Mouse (Mus musculus): ENCODE measurements around the gene Zfp65. TPM values are rescaled to one million over a fixed set of nuclear protein-coding genes. Genes with fewer than 3 reads are reported as not detected.
A peak's percentile ranks its signal among the peaks of the same experiment; 100 is the strongest.
"Not testable (repeated sequence)": the region's sequence is repeated elsewhere in the genome, so short reads cannot be mapped to it uniquely, and the experiment has no call there.

Zfp65 gene
- 4.3 and 5.6 TPM in 2 replicates for polyA plus RNA-seq (2014; fragmentation: Nextera tagmentation; extraction: Ambion mirVana)

- peak; percentile 86 for ATAC-seq (ENCODE audit: low FRiP score, low TSS enrichment)
- H3K36me3 ChIP-seq (ENCODE audit: control insufficient read depth, insufficient read depth, low read length), result no peaks in the 10 kb centered on the region
- peak within 1 kb of the TSS; percentile 54 for H3K4me3 ChIP-seq (ENCODE audit: low read length)
- H3K4me2 ChIP-seq (replicated peaks; ENCODE audit: low read depth, low read length), result peak within 1 kb of the TSS; percentile 53
- H3K4me1 ChIP-seq (ENCODE audit: control insufficient read depth, insufficient read depth, low read length), result no peaks in the 10 kb centered on the region
- peak within 1 kb of the TSS; percentile 71 for H3K9ac ChIP-seq (ENCODE audit: low read depth, low read length)
- WGBS, result 2% methylated on average over 16 of the region's 21 CpGs
- H3K27ac ChIP-seq (ENCODE audit: low read depth, low read length), result peak within 1 kb of the TSS; percentile 18; the same call in 1 of the 2 replicates
- H3K27me3 ChIP-seq (ENCODE audit: control insufficient read depth, insufficient read depth, low read length), result no peaks in the 10 kb centered on the region
- H3K9me3 ChIP-seq (ENCODE audit: control insufficient read depth, low read length), result no peaks in the 10 kb centered on the region
Measured at GRCm38 (mm10) chr13:67728641-67729318, at the start of gene Zfp65. TSS of gene Zfp65 (minus strand) at chr13:67729173.

GRCm38 (mm10) chr13:67763031-67763768, 34.2 kb upstream of the Zfp65 start:
- 83% methylated on average over 2 of the region's 2 CpGs for WGBS
- ATAC-seq (ENCODE audit: low FRiP score, low TSS enrichment), result no peak
- Histone ChIP-seq H3K4me2 (replicated peaks; ENCODE audit: low read depth, low read length) (no peak overlapping the region), H3K4me1 (ENCODE audit: control insufficient read depth, insufficient read depth, low read length) (no peaks in the 10 kb centered on the region), H3K27ac (ENCODE audit: low read depth, low read length) (no peak overlapping the region), H3K27me3 (ENCODE audit: control insufficient read depth, insufficient read depth, low read length) (no peaks in the 10 kb centered on the region), H3K4me3 (ENCODE audit: low read length) (no peak overlapping the region), H3K9me3 (ENCODE audit: control insufficient read depth, low read length) (no peaks in the 10 kb centered on the region), H3K36me3 (ENCODE audit: control insufficient read depth, insufficient read depth, low read length) (no peaks in the 10 kb centered on the region), H3K9ac (ENCODE audit: low read depth, low read length) (no peak overlapping the region)

- H3K9me3 ChIP-seq (ENCODE audit: control insufficient read depth, low read length), result no peaks in the 10 kb centered on the region
- no peak overlapping the region for H3K27ac ChIP-seq (ENCODE audit: low read depth, low read length)
- H3K27me3 ChIP-seq (ENCODE audit: control insufficient read depth, insufficient read depth, low read length), result no peaks in the 10 kb centered on the region
- H3K36me3 ChIP-seq (ENCODE audit: control insufficient read depth, insufficient read depth, low read length), result no peaks in the 10 kb centered on the region
- H3K4me2 ChIP-seq (replicated peaks; ENCODE audit: low read depth, low read length), result no peak overlapping the region
- H3K9ac ChIP-seq (ENCODE audit: low read depth, low read length), result no peak overlapping the region
- 68% methylated on average over 1 of the region's 1 CpGs for WGBS
- no peak for ATAC-seq (ENCODE audit: low FRiP score, low TSS enrichment)
- no peaks in the 10 kb centered on the region for H3K4me1 ChIP-seq (ENCODE audit: control insufficient read depth, insufficient read depth, low read length)
- H3K4me3 ChIP-seq (ENCODE audit: low read length), result no peak overlapping the region
Measured at GRCm38 (mm10) chr13:67759966-67760365, 31.0 kb upstream of the Zfp65 start.

- 91% methylated on average over 6 of the region's 6 CpGs for WGBS
- no peaks in the 10 kb centered on the region for H3K9me3 ChIP-seq (ENCODE audit: control insufficient read depth, low read length)
- ATAC-seq (ENCODE audit: low FRiP score, low TSS enrichment), result no peak
- H3K27ac ChIP-seq (ENCODE audit: low read depth, low read length), result no peak overlapping the region
- H3K4me1 ChIP-seq (ENCODE audit: control insufficient read depth, insufficient read depth, low read length), result no peaks in the 10 kb centered on the region
- H3K4me3 ChIP-seq (ENCODE audit: low read length), result no peak overlapping the region
- H3K27me3 ChIP-seq (ENCODE audit: control insufficient read depth, insufficient read depth, low read length), result no peaks in the 10 kb centered on the region
- no peaks in the 10 kb centered on the region for H3K36me3 ChIP-seq (ENCODE audit: control insufficient read depth, insufficient read depth, low read length)
- H3K9ac ChIP-seq (ENCODE audit: low read depth, low read length), result no peak overlapping the region
- no peak overlapping the region for H3K4me2 ChIP-seq (replicated peaks; ENCODE audit: low read depth, low read length)
Measured at GRCm38 (mm10) chr13:67755761-67756160, 26.8 kb upstream of the Zfp65 start.

- H3K9ac ChIP-seq (ENCODE audit: low read depth, low read length), result peak within 1 kb of the TSS; percentile 61
- ATAC-seq (ENCODE audit: low FRiP score, low TSS enrichment), result peak; percentile 97
- peak within 1 kb of the TSS; percentile 41 for H3K4me2 ChIP-seq (replicated peaks; ENCODE audit: low read depth, low read length)
- H3K36me3 ChIP-seq (ENCODE audit: control insufficient read depth, insufficient read depth, low read length), result no peaks in the 10 kb centered on the region
- no peaks in the 10 kb centered on the region for H3K9me3 ChIP-seq (ENCODE audit: control insufficient read depth, low read length)
- H3K4me1 ChIP-seq (ENCODE audit: control insufficient read depth, insufficient read depth, low read length), result no peaks in the 10 kb centered on the region
- peak within 1 kb of the TSS; percentile 76; the same call in 1 of the 2 replicates for H3K27ac ChIP-seq (ENCODE audit: low read depth, low read length)
- no peaks in the 10 kb centered on the region for H3K27me3 ChIP-seq (ENCODE audit: control insufficient read depth, insufficient read depth, low read length)
- peak within 1 kb of the TSS; percentile 71 for H3K4me3 ChIP-seq (ENCODE audit: low read length)
- 6% methylated on average over 24 of the region's 24 CpGs for WGBS
Measured at GRCm38 (mm10) chr13:67754333-67755306, 25.6 kb upstream of the Zfp65 start, which contains the start of gene Zfp85. TSS of gene Zfp85 (minus strand) at chr13:67755228.

- no peak for ATAC-seq (ENCODE audit: low FRiP score, low TSS enrichment)
- WGBS, result 94% methylated on average over 9 of the region's 9 CpGs
Measured at GRCm38 (mm10) chr13:67743896-67744295, 14.9 kb upstream of the Zfp65 start.

GRCm38 (mm10) chr13:67742941-67743340, 14.0 kb upstream of the Zfp65 start:
- no peaks in the 10 kb centered on the region for H3K27me3 ChIP-seq (ENCODE audit: control insufficient read depth, insufficient read depth, low read length)
- peaks cover 5% of the 10 kb centered on the region for H3K9me3 ChIP-seq (ENCODE audit: control insufficient read depth, low read length)
- no peak overlapping the region for H3K27ac ChIP-seq (ENCODE audit: low read depth, low read length)
- H3K4me2 ChIP-seq (replicated peaks; ENCODE audit: low read depth, low read length), result no peak overlapping the region
- no peak for ATAC-seq (ENCODE audit: low FRiP score, low TSS enrichment)
- no peak overlapping the region for H3K9ac ChIP-seq (ENCODE audit: low read depth, low read length)
- H3K36me3 ChIP-seq (ENCODE audit: control insufficient read depth, insufficient read depth, low read length), result peaks cover under 1% of the 10 kb centered on the region; the same call in 1 of the 2 replicates
- H3K4me3 ChIP-seq (ENCODE audit: low read length), result no peak overlapping the region
- H3K4me1 ChIP-seq (ENCODE audit: control insufficient read depth, insufficient read depth, low read length), result no peaks in the 10 kb centered on the region
- WGBS, result 85% methylated on average over 3 of the region's 3 CpGs

More at GRCm38 (mm10) chr13:67743896-67744295, 14.9 kb upstream of the Zfp65 start:
- Histone ChIP-seq H3K4me1 (ENCODE audit: control insufficient read depth, insufficient read depth, low read length) (no peaks in the 10 kb centered on the region), H3K9me3 (ENCODE audit: control insufficient read depth, low read length) (peaks cover 8% of the 10 kb centered on the region), H3K27ac (ENCODE audit: low read depth, low read length) (no peak overlapping the region), H3K36me3 (ENCODE audit: control insufficient read depth, insufficient read depth, low read length) (peaks cover 3% of the 10 kb centered on the region; the same call in 1 of the 2 replicates), H3K4me3 (ENCODE audit: low read length) (no peak overlapping the region), H3K4me2 (replicated peaks; ENCODE audit: low read depth, low read length) (no peak overlapping the region), H3K9ac (ENCODE audit: low read depth, low read length) (no peak overlapping the region), H3K27me3 (ENCODE audit: control insufficient read depth, insufficient read depth, low read length) (no peaks in the 10 kb centered on the region)

GRCm38 (mm10) chr13:67734391-67734790, 5.4 kb upstream of the Zfp65 start:
- H3K4me1 ChIP-seq (ENCODE audit: control insufficient read depth, insufficient read depth, low read length); H3K9ac ChIP-seq (ENCODE audit: low read depth, low read length); H3K27ac ChIP-seq (ENCODE audit: low read depth, low read length); H3K4me2 ChIP-seq (replicated peaks; ENCODE audit: low read depth, low read length); H3K4me3 ChIP-seq (ENCODE audit: low read length); H3K27me3 ChIP-seq (ENCODE audit: control insufficient read depth, insufficient read depth, low read length); H3K9me3 ChIP-seq (ENCODE audit: control insufficient read depth, low read length); ATAC-seq (ENCODE audit: low FRiP score, low TSS enrichment); H3K36me3 ChIP-seq (ENCODE audit: control insufficient read depth, insufficient read depth, low read length): not testable (repeated sequence)
- WGBS, result 96% methylated on average over 9 of the region's 9 CpGs
